Mouse (Mus musculus): ENCODE measurements around the gene Ncapd2. TPM values are rescaled to one million over a fixed set of nuclear protein-coding genes. Genes with fewer than 3 reads are reported as not detected.

The Ncapd2 gene
- polyA plus RNA-seq, 1 experiment from 2014 or later: 39.1 TPM

GRCm38 (mm10) chr6:125137002-125137671, 54.4 kb downstream of the Ncapd2 start:
- H3K27me3 ChIP-seq (ENCODE audit: insufficient read depth, low read length): no peaks in the 10 kb centered on the region

GRCm38 (mm10) chr6:125132470-125132869, 59.0 kb downstream of the Ncapd2 start:
- H3K27me3 ChIP-seq (ENCODE audit: insufficient read depth, low read length): no peaks in the 10 kb centered on the region
- H3K36me3 ChIP-seq (replicated peaks; ENCODE audit: insufficient read depth, low read length): peaks cover 56% of the 10 kb centered on the region
- no peak for DNase-seq
- H3K27ac ChIP-seq (ENCODE audit: low read depth): 0 out of 2 replicates have a peak overlapping the region, but pooled peaks have one; percentile 22
- H3K4me1 ChIP-seq (ENCODE audit: insufficient read depth): peaks cover 10% of the 10 kb centered on the region
- H3K9me3 ChIP-seq (ENCODE audit: low read length): no peaks in the 10 kb centered on the region
- H3K4me3 ChIP-seq (ENCODE audit: low read depth, low read length): peak overlapping the region; percentile 81
- no peak for TF ChIP-seq CTCF (IDR thresholded peaks at IDR 0.05; ENCODE audit: low read depth)
- no peak for TF ChIP-seq EP300 (IDR thresholded peaks at IDR 0.05; ENCODE audit: low read depth)
- peak overlapping the region; percentile 97 for H3K4me2 ChIP-seq (ENCODE audit: low read depth, low read length)
- no peak for ATAC-seq
- H3K9ac ChIP-seq (replicated peaks): peak overlapping the region; percentile 84
- 1% methylated on average over 11 of the region's 11 CpGs for WGBS (ENCODE audit: insufficient replicate concordance)

More at GRCm38 (mm10) chr6:125137002-125137671, 54.4 kb downstream of the Ncapd2 start:
- H3K9ac ChIP-seq (replicated peaks): no peak overlapping the region
- H3K4me1 ChIP-seq (ENCODE audit: insufficient read depth): peaks cover 5% of the 10 kb centered on the region; the same call in 1 of the 2 replicates
- no peak overlapping the region for H3K4me2 ChIP-seq (ENCODE audit: low read depth, low read length)
- no peak overlapping the region for H3K4me3 ChIP-seq (ENCODE audit: low read depth, low read length)
- no peak overlapping the region for H3K27ac ChIP-seq (ENCODE audit: low read depth)
- no peak for TF ChIP-seq EP300 (IDR thresholded peaks at IDR 0.05; ENCODE audit: low read depth)
- peak; percentile 72 for TF ChIP-seq CTCF (IDR thresholded peaks at IDR 0.05; ENCODE audit: low read depth)
- WGBS (ENCODE audit: insufficient replicate concordance): 92% methylated on average over 19 of the region's 19 CpGs
- ATAC-seq (no peak), DNase-seq (peak; percentile 70)
- no peaks in the 10 kb centered on the region for H3K9me3 ChIP-seq (ENCODE audit: low read length)
- peaks cover 78% of the 10 kb centered on the region for H3K36me3 ChIP-seq (replicated peaks; ENCODE audit: insufficient read depth, low read length)

GRCm38 (mm10) chr6:125131302-125132156, 60.0 kb downstream of the Ncapd2 start, which contains the start of gene Nop2:
Nop2 (plus strand) TSS chr6:125131909.
- Histone ChIP-seq H3K9ac (replicated peaks) (peak within 1 kb of the TSS; percentile 84), H3K9me3 (ENCODE audit: low read length) (no peaks in the 10 kb centered on the region), H3K27me3 (ENCODE audit: insufficient read depth, low read length) (no peaks in the 10 kb centered on the region), H3K27ac (ENCODE audit: low read depth) (peak within 1 kb of the TSS; percentile 91), H3K36me3 (replicated peaks; ENCODE audit: insufficient read depth, low read length) (peaks cover 55% of the 10 kb centered on the region), H3K4me3 (ENCODE audit: low read depth, low read length) (peak within 1 kb of the TSS; percentile 81), H3K4me2 (ENCODE audit: low read depth, low read length) (peak within 1 kb of the TSS; percentile 97), H3K4me1 (ENCODE audit: insufficient read depth) (peaks cover 10% of the 10 kb centered on the region)
- ATAC-seq (peak; percentile 95), DNase-seq (peak; percentile 97)
- no peak for TF ChIP-seq CTCF (IDR thresholded peaks at IDR 0.05; ENCODE audit: low read depth)
- TF ChIP-seq EP300 (IDR thresholded peaks at IDR 0.05; ENCODE audit: low read depth): no peak
- under 1% methylated on average over 66 of the region's 66 CpGs for WGBS (ENCODE audit: insufficient replicate concordance)

- H3K4me1 ChIP-seq (ENCODE audit: insufficient read depth): peaks cover 10% of the 10 kb centered on the region
- no peak for TF ChIP-seq EP300 (IDR thresholded peaks at IDR 0.05; ENCODE audit: low read depth)
- TF ChIP-seq CTCF (IDR thresholded peaks at IDR 0.05; ENCODE audit: low read depth): no peak
- no peaks in the 10 kb centered on the region for H3K9me3 ChIP-seq (ENCODE audit: low read length)
- no peak overlapping the region for H3K4me2 ChIP-seq (ENCODE audit: low read depth, low read length)
- no peak overlapping the region for H3K9ac ChIP-seq (replicated peaks)
- H3K27me3 ChIP-seq (ENCODE audit: insufficient read depth, low read length): no peaks in the 10 kb centered on the region
- H3K4me3 ChIP-seq (ENCODE audit: low read depth, low read length): no peak overlapping the region
- peaks cover 55% of the 10 kb centered on the region for H3K36me3 ChIP-seq (replicated peaks; ENCODE audit: insufficient read depth, low read length)
- 86% methylated on average over 20 of the region's 20 CpGs for WGBS (ENCODE audit: insufficient replicate concordance)
- no peak for DNase-seq
- no peak for ATAC-seq
- no peak overlapping the region for H3K27ac ChIP-seq (ENCODE audit: low read depth)
Observed at GRCm38 (mm10) chr6:125129710-125130402, 61.6 kb downstream of the Ncapd2 start.

- 92% methylated on average over 12 of the region's 12 CpGs for WGBS (ENCODE audit: insufficient replicate concordance)
- H3K36me3 ChIP-seq (replicated peaks; ENCODE audit: insufficient read depth, low read length): peaks cover 58% of the 10 kb centered on the region
- ATAC-seq (no peak), DNase-seq (no peak)
- no peak for TF ChIP-seq CTCF (IDR thresholded peaks at IDR 0.05; ENCODE audit: low read depth)
- TF ChIP-seq EP300 (IDR thresholded peaks at IDR 0.05; ENCODE audit: low read depth): no peak
- peaks cover 10% of the 10 kb centered on the region for H3K4me1 ChIP-seq (ENCODE audit: insufficient read depth)
- H3K4me3 ChIP-seq (ENCODE audit: low read depth, low read length): no peak overlapping the region
- H3K9me3 ChIP-seq (ENCODE audit: low read length): no peaks in the 10 kb centered on the region
- H3K27me3 ChIP-seq (ENCODE audit: insufficient read depth, low read length): no peaks in the 10 kb centered on the region
- H3K9ac ChIP-seq (replicated peaks): no peak overlapping the region
- H3K27ac ChIP-seq (ENCODE audit: low read depth): no peak overlapping the region
- no peak overlapping the region for H3K4me2 ChIP-seq (ENCODE audit: low read depth, low read length)
Observed at GRCm38 (mm10) chr6:125128724-125129123, 62.8 kb downstream of the Ncapd2 start.

Measured in liver, postnatal 0 days (tissue).